Mouse (Mus musculus) liver, embryonic 14.5 days (tissue): ENCODE measurements around the gene Tfpt. TPM values are rescaled to one million over a fixed set of nuclear protein-coding genes. Genes with fewer than 3 reads are reported as not detected.

Source experiments
- ATAC-seq: fragments of 200-750 bp; cut with Nextera tagmentation; 2 replicates; pipeline ENCODE4 v1.8.0; 2017; ENCODE audit warnings: moderate number of reproducible peaks, mild to moderate bottlenecking, moderate library complexity; ENCODE audit not compliant: insufficient read depth
- DNase-seq, 3 experiments: peaks; one replicate each; pipeline ENCODE4 v3.0.0-alpha.2; 2012 to 2013; ENCODE audit warnings: low read depth in 3 of 3, low spot score in 3 of 3
- H3K27ac ChIP-seq: fragments of 300-500 bp; sonication (generic); 2 replicates; pipeline ENCODE4 v1.5.1; 2014; ENCODE audit warnings: moderate library complexity, mild to moderate bottlenecking, control low read depth, inconsistent platforms
- H3K27me3 ChIP-seq: fragments of 300-500 bp; sonication (generic); 2 replicates; pipeline ENCODE4 v1.6.1; 2014; ENCODE audit warnings: mild to moderate bottlenecking, low read length, moderate library complexity; ENCODE audit not compliant: control insufficient read depth, insufficient read depth
- H3K36me3 ChIP-seq: fragments of 300-500 bp; sonication (generic); replicated peaks from 2 replicates; pipeline ENCODE4 v1.6.1; 2014; ENCODE audit warnings: low read depth; ENCODE audit not compliant: control insufficient read depth, insufficient read depth
- H3K4me1 ChIP-seq, 2 experiments: fragments of 200-500 bp in 1 of 2; fragments of 300-500 bp in 1 of 2; sonication (generic) in 1 of 2; replicated peaks; 2 replicates each; pipeline ENCODE4 v1.6.1; 2012 to 2014; ENCODE audit warnings: antibody characterized with exemption in 1 of 2, inconsistent platforms in 1 of 2, low read length in 1 of 2; ENCODE audit not compliant: control insufficient read depth in 2 of 2, insufficient read depth in 2 of 2
- H3K4me2 ChIP-seq: fragments of 300-500 bp; sonication (generic); 2 replicates; pipeline ENCODE4 v1.6.1; 2014; ENCODE audit warnings: low read depth, mild to moderate bottlenecking, control low read depth, moderate library complexity
- H3K4me3 ChIP-seq, 2 experiments: fragments of 200-500 bp in 1 of 2; fragments of 300-500 bp in 1 of 2; sonication (generic) in 1 of 2; 2 replicates each; pipeline ENCODE4 v1.5.1; 2012 to 2014; ENCODE audit warnings: low read depth in 2 of 2, low read length in 2 of 2, mild to moderate bottlenecking in 2 of 2, control low read depth in 1 of 2, inconsistent platforms in 1 of 2, moderate library complexity in 1 of 2; ENCODE audit not compliant: insufficient read depth in 1 of 2
- H3K9ac ChIP-seq: fragments of 300-500 bp; sonication (generic); replicated peaks from 2 replicates; pipeline ENCODE4 v1.6.1; 2014; ENCODE audit warnings: mild to moderate bottlenecking, control low read depth, moderate library complexity
- H3K9me3 ChIP-seq: fragments of 300-500 bp; sonication (generic); 2 replicates; pipeline ENCODE4 v1.6.1; 2016; ENCODE audit warnings: low read length, mixed read lengths; ENCODE audit not compliant: control insufficient read depth
- CTCF ChIP-seq: IDR thresholded peaks from 2 replicates; pipeline ENCODE4 v1.5.1; 2016; ENCODE audit warnings: antibody characterized with exemption, low read depth, control low read depth
- EP300 ChIP-seq: IDR thresholded peaks from 2 replicates; pipeline ENCODE4 v1.6.1; 2016; ENCODE audit warnings: antibody characterized with exemption, low read depth
- WGBS: fragments of 180-500 bp; shearing (Covaris S2); extraction: QIAGEN DNeasy Blood & Tissue Kit; methylation state at CpG from one replicate; pipeline ENCODE4 v1.1.7; 2014; ENCODE audit not compliant: insufficient replicate concordance; 5-methylcytosine and 5-hydroxymethylcytosine counted together
- polyA plus RNA-seq, 2 experiments: library from polyadenylated mRNA; depleted of rRNA in 1 of 2; stranded (reverse) in 1 of 2; unstranded in 1 of 2; fragments of >200 nt; fragmentation: Nextera tagmentation in 1 of 2; extraction: Ambion mirVana in 1 of 2; gene quantifications; 2 replicates each; pipeline versions ENCODE4 v1.2.1 to v1.2.3; 2012 to 2014

The Tfpt gene
- polyA plus RNA-seq, 2 experiments: 7.7 to 10.7 TPM

DNA sequence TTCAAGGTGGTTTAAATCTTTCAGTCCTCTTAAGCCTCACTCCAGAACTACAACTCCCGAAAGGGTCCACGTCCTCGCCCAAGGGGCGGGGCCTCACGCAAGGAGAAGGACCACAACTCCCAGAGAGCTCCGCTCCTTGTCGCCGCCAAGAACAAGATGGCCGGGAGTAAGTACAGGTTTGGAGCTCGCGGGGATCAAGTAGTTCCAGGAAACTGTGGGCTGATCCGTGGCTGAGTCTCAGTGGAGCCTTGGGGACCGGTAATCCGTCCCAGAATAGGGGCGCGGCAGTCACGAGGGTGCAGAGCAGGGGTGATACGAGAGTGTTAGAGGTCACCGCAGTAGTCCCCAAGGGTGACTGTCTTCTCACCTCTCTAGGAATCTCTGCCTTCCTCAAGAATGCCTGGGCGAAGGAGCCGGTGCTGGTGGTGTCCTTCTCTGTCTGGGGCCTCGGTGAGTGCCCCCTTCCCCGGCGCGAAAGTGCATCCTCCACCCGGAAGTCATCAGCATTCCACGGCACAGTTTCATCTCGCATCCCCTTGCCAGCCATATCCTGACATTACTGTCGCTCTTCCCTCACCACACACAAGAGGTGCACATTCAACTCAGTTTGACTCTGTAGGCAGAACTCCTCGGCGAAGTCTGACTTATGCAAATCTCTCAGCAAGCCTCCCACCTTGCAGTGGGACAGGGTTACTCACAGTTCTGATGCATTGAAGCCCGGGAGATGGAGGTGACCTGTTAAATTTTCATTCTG lies 12.3 kb downstream of the Tfpt start, which contains the start of gene Ndufa3:
TSS of gene Ndufa3 (plus strand) at position 132 of the 754 bp plus-strand sequence.
- Histone ChIP-seq H3K36me3 (peaks cover 7% of the 10 kb centered on the region), H3K27me3 (no peaks in the 10 kb centered on the region), H3K9me3 (no peaks in the 10 kb centered on the region), H3K4me3 (peak within 1 kb of the TSS; percentile 86 to 92), H3K9ac (peak within 1 kb of the TSS; percentile 84), H3K4me2 (peak within 1 kb of the TSS; percentile 72), H3K4me1 (peaks cover 6% of the 10 kb centered on the region in 2 experiments), H3K27ac (peak within 1 kb of the TSS; percentile 46)
- peak; percentile 77 to 89 (median 80) for DNase-seq
- peak; percentile 93 for ATAC-seq
- TF ChIP-seq EP300: no peak
- no peak for TF ChIP-seq CTCF
- WGBS: under 1% methylated on average over 32 of the region's 32 CpGs

DNA sequence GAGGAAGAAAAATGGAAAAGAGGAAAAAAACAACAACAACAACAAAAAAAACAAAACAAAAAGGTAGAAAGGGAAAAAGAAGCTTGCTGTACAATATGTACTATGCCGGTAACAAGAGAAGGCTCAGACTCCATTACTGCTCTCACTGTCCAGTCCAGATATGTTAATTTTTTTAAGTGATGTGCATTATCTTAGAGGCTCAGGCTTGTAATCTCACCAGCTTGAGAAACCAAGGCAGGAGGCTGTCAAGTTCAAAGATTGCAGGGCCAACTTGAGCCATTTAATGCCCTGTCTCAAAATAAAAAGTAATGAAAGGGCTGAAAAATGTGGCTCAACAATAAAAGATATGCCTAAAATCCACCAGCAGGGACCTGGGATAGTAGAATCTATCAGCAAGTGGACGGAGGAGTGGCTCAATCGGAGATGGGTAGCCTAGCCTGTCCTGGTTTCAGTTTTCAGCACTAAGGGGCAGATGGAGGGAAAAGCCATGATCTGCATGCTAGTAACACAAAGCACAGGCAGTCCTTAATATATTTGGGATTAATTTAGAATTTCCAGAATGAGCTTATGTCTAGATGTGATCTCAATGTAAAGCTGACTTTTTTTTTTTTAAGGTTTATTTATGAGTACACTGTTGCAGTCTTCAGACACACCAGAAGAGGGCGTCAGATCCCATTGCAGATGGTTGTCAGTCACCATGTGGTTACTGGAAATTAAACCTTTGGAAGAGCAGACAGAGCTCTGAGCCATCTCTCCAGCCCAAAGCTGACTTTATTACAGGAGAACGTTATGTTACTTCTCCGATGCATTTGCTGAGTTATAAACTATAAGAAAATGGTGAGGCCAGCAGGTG lies 13.1 kb downstream of the Tfpt start:
- no peaks in the 10 kb centered on the region for H3K27me3 ChIP-seq
- peak overlapping the region; percentile 86 to 92 for H3K4me3 ChIP-seq
- TF ChIP-seq EP300: 0 out of 2 replicates have a peak, but pooled peaks have one; percentile 27
- peak; percentile 64 for TF ChIP-seq CTCF
- H3K9ac ChIP-seq: no peak overlapping the region; the same call in 1 of the 2 replicates
- 29% methylated on average over 6 of the region's 6 CpGs for WGBS
- H3K4me2 ChIP-seq: peak overlapping the region; percentile 72
- peaks cover 6% of the 10 kb centered on the region in 2 experiments for H3K4me1 ChIP-seq
- no peak for DNase-seq
- peaks cover 7% of the 10 kb centered on the region for H3K36me3 ChIP-seq
- no peaks in the 10 kb centered on the region for H3K9me3 ChIP-seq
- ATAC-seq: peak; percentile 41
- H3K27ac ChIP-seq: no peak overlapping the region

DNA sequence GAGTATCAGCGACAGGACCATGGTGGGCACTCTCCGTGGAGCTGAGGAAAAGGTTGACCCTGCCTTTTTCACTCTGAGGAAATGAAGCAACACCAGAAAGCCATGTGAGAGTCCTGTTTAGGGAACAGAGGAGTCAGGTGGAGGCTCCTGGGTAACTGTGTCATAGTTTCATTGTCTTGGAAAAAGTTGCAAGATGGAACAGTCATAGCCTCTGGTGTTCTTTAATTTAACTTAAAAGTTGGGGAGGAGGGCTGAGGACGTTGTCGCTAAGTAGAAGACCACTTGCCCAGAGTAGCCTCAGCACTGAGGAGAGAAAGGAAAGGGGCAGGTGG lies 13.7 kb downstream of the Tfpt start, which contains the start of gene Oscar:
TSS of gene Oscar (minus strand) at position 101 of the 332 bp plus-strand sequence.
- peak within 1 kb of the TSS; percentile 72 for H3K4me2 ChIP-seq
- peaks cover 7% of the 10 kb centered on the region for H3K36me3 ChIP-seq
- H3K27ac ChIP-seq: no peak within 1 kb of the TSS
- WGBS: 60% methylated on average over 4 of the region's 4 CpGs
- peak within 1 kb of the TSS; percentile 86 to 92 for H3K4me3 ChIP-seq
- no peaks in the 10 kb centered on the region for H3K9me3 ChIP-seq
- no peak within 1 kb of the TSS; the same call in 1 of the 2 replicates for H3K9ac ChIP-seq
- peaks cover 6% of the 10 kb centered on the region in 2 experiments for H3K4me1 ChIP-seq
- no peak for TF ChIP-seq CTCF
- no peak for TF ChIP-seq EP300
- ATAC-seq: no peak
- no peak for DNase-seq
- no peaks in the 10 kb centered on the region for H3K27me3 ChIP-seq

GRCm38 (mm10) chr7:3614021-3614420 lies 15.7 kb downstream of the Tfpt start:
- WGBS: 53% methylated on average over 3 of the region's 3 CpGs

More at GRCm38 (mm10) chr7:3614021-3614420, 15.7 kb downstream of the Tfpt start:
- no peak for TF ChIP-seq EP300
- TF ChIP-seq CTCF: no peak
- H3K4me1 ChIP-seq: peaks cover 6 to 8% of the 10 kb centered on the region in 2 experiments
- no peak for DNase-seq
- H3K36me3 ChIP-seq: no peaks in the 10 kb centered on the region
- H3K27ac ChIP-seq: no peak overlapping the region
- no peaks in the 10 kb centered on the region for H3K9me3 ChIP-seq
- no peaks in the 10 kb centered on the region for H3K27me3 ChIP-seq
- H3K9ac ChIP-seq: no peak overlapping the region
- ATAC-seq: no peak
- H3K4me3 ChIP-seq: no peak overlapping the region
- no peak overlapping the region for H3K4me2 ChIP-seq
